Mouse (Mus musculus): ENCODE data around the gene Opa3.

Opa3 gene

GRCm38 (mm10) chr7:19246855-19247254, 18.7 kb downstream of the Opa3 start:
- no peak for DNase-seq (ENCODE audit: low spot score in 2 of 2)

DNA sequence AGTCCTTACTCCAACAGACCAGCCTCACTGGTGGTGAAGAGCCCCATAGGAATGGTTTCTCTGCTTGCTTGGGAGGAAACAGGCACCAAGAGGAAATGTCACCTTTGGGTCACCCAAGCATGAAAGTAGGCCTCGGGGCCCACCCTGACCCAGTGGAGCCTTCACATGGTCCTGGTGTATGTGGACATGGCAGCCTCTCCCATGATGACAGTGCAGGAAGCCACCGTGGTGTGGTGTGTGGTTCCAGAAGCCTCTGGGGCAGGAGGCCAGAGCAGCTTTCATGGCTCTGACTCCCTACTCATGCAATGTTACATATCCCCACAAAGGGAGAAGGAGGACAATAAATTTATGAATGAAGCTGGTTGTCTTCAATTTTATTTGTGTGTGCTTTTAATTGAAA, 19.4 kb downstream of the Opa3 start:
- no peak for DNase-seq (ENCODE audit: low spot score in 2 of 2)

GRCm38 (mm10) chr7:19252078-19252477, 23.9 kb downstream of the Opa3 start:
- no peak for DNase-seq (ENCODE audit: low spot score in 2 of 2)

- DNase-seq (ENCODE audit: low spot score in 2 of 2) = no peak
These were observed 25.3 kb downstream of the Opa3 start for GRCm38 (mm10) chr7:19253437-19253836.

- DNase-seq (ENCODE audit: low spot score in 2 of 2) = no peak
These were observed 27.3 kb downstream of the Opa3 start for GRCm38 (mm10) chr7:19255395-19255794.

- no peak for DNase-seq (ENCODE audit: low spot score in 2 of 2)
These were observed 28.4 kb downstream of the Opa3 start for GRCm38 (mm10) chr7:19256567-19256966.

DNA sequence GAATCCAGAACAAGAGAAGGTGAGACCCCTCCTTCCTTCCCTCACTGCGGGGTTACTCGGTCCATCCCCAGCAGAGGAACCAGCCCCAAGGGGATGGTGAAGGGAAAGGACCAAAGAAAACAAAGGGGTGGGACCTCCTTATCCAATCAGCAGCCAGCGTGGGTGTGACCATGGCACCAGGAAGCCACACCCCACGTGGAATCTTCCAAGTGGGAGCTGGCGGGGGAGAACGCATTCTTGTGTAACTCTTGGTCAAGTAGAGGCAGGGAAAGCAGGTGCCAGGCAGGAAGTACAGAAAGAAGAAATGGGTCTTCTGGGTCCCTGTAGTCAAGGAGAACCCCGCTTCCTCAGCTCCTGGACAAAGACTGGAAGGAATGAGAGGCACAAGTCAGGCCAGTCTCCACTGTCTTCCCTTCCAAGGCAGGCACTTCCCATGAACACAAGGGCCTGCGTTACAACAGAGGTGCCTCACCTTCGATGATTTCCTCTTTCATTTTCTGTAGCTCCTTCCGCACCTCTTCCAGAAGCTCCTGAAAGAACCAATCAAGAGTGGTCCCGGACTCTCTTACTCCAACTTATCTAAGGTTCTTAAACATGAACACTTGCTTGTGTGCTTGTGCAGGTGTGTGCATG, 29.4 kb downstream of the Opa3 start:
- DNase-seq (ENCODE audit: low spot score in 2 of 2) = no peak

DNA sequence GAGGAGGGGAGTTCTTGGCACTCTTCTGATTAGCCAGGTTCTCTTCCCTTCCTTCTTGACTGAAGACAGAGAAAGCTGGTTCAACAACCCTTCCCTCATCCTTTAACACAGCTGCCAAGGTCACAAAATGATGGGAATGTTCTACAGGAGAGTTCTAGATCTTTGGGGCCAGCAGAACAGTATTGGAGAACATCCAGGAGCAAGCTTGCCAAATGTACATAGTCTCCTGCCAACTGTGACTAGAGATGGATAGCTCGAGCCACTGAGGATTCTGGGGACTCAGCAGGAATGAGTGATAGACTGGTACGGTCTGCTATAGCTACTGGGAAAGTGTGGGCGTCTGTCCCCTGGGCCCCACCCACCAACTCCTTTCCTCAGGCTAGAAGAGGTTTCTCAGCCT, 30.2 kb downstream of the Opa3 start:
- no peak for DNase-seq (ENCODE audit: low spot score in 2 of 2)

DNA sequence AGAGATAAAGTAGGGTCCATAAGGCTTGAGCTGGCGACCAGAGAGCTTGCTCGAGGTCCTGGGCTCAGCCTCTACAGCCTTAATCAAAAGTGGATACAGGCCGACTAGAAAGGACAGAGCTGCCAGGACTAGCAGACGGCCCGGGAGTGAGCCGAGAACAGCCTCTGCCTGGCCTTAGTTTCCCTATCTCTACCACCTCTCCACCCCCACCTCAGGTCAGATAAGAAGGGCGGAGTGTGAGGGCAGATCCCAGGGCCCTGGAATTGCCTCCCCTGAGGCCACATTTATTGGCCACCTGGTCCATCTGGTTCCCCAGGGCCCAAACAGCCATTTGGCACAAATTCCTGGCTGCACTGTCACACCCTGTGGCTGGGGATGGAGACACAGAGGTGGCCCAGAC, 37.0 kb downstream of the Opa3 start:
- no peak for DNase-seq (ENCODE audit: low spot score in 2 of 2)

GRCm38 (mm10) chr7:19265928-19266822, 38.0 kb downstream of the Opa3 start:
- DNase-seq (ENCODE audit: low spot score in 2 of 2) = no peak

GRCm38 (mm10) chr7:19267051-19267450, 38.9 kb downstream of the Opa3 start:
- no peak for DNase-seq (ENCODE audit: low spot score in 2 of 2)

GRCm38 (mm10) chr7:19268993-19269681, 41.0 kb downstream of the Opa3 start:
- DNase-seq (ENCODE audit: low spot score in 2 of 2) = no peak

DNA sequence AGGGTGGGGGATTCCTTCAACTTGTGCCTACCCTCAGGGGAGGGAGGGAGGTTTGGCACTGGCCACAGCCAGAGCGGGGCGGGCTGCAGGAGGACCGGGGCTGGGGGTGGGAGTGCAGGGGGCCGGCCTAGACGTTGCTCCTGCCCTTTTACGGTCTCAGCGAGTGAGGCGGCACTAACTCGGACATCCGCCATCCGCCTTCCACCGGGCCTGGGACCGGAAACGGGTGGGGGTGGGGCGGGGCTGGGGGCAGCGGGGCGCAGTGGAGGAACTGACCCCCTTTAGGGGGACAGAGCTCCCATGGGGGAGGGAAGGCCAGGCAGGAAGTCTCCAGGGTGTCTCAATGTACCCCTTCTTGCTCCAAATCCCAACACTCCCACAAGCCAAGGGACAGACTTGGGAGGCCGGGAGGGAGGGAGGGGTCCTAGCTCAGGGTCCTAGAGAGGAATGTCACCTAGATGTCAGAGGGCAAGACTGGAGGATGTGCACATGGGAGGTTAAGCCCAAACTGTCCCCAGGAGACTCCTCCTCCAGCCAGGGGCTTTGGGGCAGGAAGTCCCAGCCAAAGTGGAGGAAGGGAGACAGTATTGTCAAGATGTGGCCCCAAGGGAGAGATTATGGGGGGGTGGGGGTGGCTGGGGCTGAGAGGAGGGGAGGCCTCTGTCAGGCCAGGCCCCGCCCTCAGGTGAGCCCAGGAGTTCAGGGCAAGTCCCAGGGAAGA, 41.7 kb downstream of the Opa3 start:
- no peak for DNase-seq (ENCODE audit: low spot score in 2 of 2)

DNA sequence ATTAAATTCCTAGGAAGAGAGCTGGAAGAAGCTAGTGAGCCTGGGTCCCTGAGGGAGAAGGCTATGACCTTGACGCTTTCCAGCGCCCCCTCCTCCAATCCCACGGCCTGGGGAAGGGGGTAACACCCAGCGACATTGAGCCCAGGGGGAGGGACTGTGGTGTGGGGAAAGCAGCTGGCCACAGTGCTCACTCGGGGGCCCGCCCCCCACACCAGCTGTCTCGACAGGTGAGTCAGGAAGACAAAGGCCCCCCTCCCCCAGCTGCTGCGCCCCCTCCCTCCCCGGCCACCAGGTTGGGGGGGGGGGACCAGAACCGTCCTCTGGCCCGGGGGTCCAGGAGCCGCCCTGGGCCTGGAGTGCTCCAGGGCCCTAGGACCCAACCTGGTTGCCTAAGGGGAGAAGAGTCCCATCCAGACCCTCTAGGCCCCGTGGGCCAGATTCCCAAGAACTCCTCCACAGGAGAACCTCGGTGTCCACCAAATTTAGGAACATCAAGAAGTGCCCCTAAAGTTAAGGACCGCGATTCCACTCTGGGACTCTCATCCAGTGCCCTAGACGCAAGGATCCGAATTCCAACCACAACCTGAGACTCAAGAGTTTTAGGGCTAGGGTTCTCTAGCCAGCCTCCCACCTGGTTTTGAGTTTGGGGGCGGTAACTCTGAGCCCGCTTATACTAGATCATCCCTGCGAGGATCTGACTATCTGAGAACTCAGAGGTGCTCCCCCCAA, 42.5 kb downstream of the Opa3 start:
- DNase-seq (ENCODE audit: low spot score in 2 of 2) = no peak

DNA sequence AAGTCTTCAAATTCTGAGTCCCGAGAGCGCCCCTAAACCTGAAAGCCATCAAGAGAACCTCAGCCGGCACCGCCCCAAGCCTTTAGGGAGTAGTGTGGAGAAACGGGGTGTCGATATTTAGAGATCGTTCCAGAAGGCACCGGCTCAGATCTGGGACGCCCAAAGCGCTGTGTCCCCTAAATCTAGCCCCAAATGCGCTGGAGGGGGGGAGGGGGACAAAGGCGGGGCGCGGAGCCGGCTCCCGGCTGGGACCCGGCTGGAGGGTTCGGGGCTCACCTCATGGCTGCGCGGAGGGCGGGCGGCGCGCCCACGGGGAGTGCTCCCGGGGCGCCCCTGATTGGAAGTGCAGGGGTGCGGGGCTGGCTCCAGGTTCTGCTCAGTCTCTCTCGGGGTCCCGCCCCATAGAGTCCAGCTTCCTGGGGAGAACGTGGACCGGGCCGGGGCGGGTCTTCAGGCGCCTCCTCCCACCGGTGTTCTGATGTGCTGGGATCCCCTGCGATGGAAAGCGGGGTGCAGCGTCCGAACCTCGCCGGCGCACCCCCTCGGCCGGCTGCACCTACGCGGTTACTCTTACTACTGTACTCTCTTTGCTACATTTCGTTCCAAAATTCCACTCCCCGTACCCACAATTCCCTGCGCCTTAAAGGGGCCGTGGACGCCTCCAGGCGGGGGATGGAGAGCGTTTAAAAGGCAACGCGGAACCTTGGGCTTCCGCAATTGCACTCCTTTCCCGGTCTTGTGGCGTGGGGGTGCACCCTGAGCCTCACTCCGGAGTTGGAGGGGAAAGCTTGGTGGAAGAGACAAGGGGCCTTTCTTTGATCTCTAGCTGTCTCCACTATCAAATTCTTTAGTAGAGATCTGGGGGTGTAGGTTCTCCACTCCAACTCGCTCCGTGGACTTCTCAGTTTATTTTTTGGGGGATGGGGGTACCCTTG, 43.4 kb downstream of the Opa3 start, which contains the start of gene Vasp:
TSS of gene Vasp (minus strand) at position 580 of the 935 bp plus-strand sequence.
- DNase-seq (ENCODE audit: low spot score in 2 of 2) = peak; percentile 67 to 80

- no peak for DNase-seq (ENCODE audit: low spot score in 2 of 2)
These were observed 44.1 kb downstream of the Opa3 start for GRCm38 (mm10) chr7:19272173-19272764.

GRCm38 (mm10) chr7:19276253-19276652, 48.1 kb downstream of the Opa3 start:
- DNase-seq (ENCODE audit: low spot score in 2 of 2) = no peak

DNA sequence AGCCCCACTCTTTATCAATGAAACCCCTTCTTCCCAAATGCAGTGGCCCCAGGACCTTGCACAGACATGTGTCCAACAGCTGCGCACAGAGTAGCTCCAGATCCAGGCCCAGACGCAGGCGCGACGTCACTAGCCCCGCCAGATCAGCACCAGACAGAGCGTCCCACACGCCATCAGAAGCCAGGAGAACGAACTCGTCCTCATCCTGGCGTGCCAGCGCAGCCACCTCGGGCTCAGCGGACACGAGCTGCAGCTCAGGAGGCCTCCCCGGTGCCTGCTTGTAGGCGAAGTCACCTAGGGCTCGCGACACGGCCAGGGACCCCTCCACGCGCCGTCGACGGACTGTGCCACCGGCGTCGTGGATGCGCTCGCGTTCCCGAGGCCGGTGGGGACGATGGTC, 50.9 kb downstream of the Opa3 start:
- no peak for DNase-seq (ENCODE audit: low spot score in 2 of 2)

GRCm38 (mm10) chr7:19279581-19280114, 51.5 kb downstream of the Opa3 start, which contains the start of gene Ppm1n:
Ppm1n (minus strand) TSS chr7:19280064.
- no peak for DNase-seq (ENCODE audit: low spot score in 2 of 2)

Data from frontal cortex, postnatal 25 days (tissue).